Mouse (Mus musculus): ENCODE data around the gene Ung. TPM values are rescaled to one million over a fixed set of nuclear protein-coding genes. Genes with fewer than 3 reads are reported as not detected.

Gene Ung
- polyA plus RNA-seq, 1 experiment from 2014 or later = 24.1 TPM

DNA sequence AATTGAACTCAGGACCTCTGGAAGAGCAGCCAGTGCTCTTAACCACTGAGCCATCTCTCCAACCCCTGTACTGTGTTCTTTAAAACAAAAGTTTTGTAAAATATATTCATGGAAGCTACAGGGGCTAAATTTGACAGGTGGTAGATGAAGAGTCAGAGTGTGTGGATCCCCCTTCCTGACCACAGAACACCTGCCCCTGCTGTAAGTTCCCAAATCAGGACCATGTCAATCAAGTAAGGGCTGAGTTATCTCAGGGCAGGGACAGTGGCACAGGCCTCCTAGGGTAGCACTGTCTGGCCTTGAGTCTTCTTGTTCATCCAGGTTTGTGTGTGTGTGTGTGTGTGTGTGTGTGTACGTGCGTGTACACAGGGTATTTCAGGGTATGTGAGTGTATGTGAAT, 53.3 kb downstream of the Ung start:
- WGBS = 94% methylated on average over 2 of the region's 2 CpGs
- Histone ChIP-seq H3K27ac (ENCODE audit: low read length) (no peak overlapping the region), H3K36me3 (ENCODE audit: control insufficient read depth, insufficient read depth, low read length) (no peaks in the 10 kb centered on the region), H3K27me3 (ENCODE audit: control insufficient read depth, insufficient read depth, low read length) (no peaks in the 10 kb centered on the region), H3K4me1 (ENCODE audit: control insufficient read depth, insufficient read depth, low read length) (no peaks in the 10 kb centered on the region), H3K4me3 (ENCODE audit: low read depth, low read length) (no peak overlapping the region), H3K9ac (replicated peaks; ENCODE audit: low read depth, low read length) (no peak overlapping the region), H3K4me2 (replicated peaks; ENCODE audit: low read depth, low read length) (no peak overlapping the region), H3K9me3 (ENCODE audit: control insufficient read depth, low read depth, low read length) (no peaks in the 10 kb centered on the region)
- ATAC-seq (ENCODE audit: insufficient number of reproducible peaks, insufficient read depth, low FRiP score, low read depth) = no peak

DNA sequence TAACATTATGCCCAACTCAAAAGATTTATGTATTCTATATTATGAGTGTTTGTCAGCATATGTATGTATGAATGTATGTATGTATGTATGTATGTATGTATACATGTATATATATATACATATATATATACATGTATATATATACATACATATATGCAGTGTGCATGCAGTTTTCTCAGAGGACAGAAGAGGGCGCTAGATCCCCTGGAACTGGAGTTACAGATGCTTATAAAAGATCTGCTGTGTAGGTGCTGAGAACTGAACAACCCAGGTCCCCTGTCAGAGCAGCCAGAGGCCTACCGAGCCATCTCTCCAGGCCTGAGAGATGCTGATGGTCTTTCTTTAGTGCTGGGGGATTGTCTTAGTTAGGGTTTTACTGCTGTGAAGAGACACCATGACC, 56.9 kb downstream of the Ung start:
- Histone ChIP-seq H3K27ac (ENCODE audit: low read length) (no peak overlapping the region), H3K4me2 (replicated peaks; ENCODE audit: low read depth, low read length) (no peak overlapping the region), H3K27me3 (ENCODE audit: control insufficient read depth, insufficient read depth, low read length) (no peaks in the 10 kb centered on the region), H3K4me1 (ENCODE audit: control insufficient read depth, insufficient read depth, low read length) (no peaks in the 10 kb centered on the region), H3K36me3 (ENCODE audit: control insufficient read depth, insufficient read depth, low read length) (no peaks in the 10 kb centered on the region), H3K4me3 (ENCODE audit: low read depth, low read length) (no peak overlapping the region), H3K9ac (replicated peaks; ENCODE audit: low read depth, low read length) (no peak overlapping the region), H3K9me3 (ENCODE audit: control insufficient read depth, low read depth, low read length) (no peaks in the 10 kb centered on the region)
- WGBS = 86% methylated on average over 2 of the region's 2 CpGs
- no peak for ATAC-seq (ENCODE audit: insufficient number of reproducible peaks, insufficient read depth, low FRiP score, low read depth)

Other genes starting within 250 kb of the Ung start
- 131 and 145 TPM in 2 replicates for gene Coro1c, start 221.6 kb upstream of the Ung start, polyA plus RNA-seq (2014; fragmentation: Nextera tagmentation; extraction: Ambion mirVana)
- gene Ssh1, start 136.5 kb upstream of the Ung start, polyA plus RNA-seq (2014; fragmentation: Nextera tagmentation; extraction: Ambion mirVana) = 22.2 and 25.0 TPM in 2 replicates
- gene Dao, start 126.7 kb upstream of the Ung start, polyA plus RNA-seq (2014; fragmentation: Nextera tagmentation; extraction: Ambion mirVana) = 0.16 and 0.17 TPM in 2 replicates
- 10.2 and 10.5 TPM in 2 replicates for gene Usp30, start 64.9 kb upstream of the Ung start, polyA plus RNA-seq (2014; fragmentation: Nextera tagmentation; extraction: Ambion mirVana)
- gene Svop, start 38.8 kb upstream of the Ung start, polyA plus RNA-seq (2014; fragmentation: Nextera tagmentation; extraction: Ambion mirVana) = 2.9 and 3.0 TPM in 2 replicates
- gene Alkbh2, start 2.2 kb upstream of the Ung start, polyA plus RNA-seq (2014; fragmentation: Nextera tagmentation; extraction: Ambion mirVana) = 9.6 and 10.0 TPM in 2 replicates
- 2.5 and 3.3 TPM in 2 replicates for gene Acacb, start 16.1 kb downstream of the Ung start, polyA plus RNA-seq (2014; fragmentation: Nextera tagmentation; extraction: Ambion mirVana)
- 0.15 TPM in 1 of 2 replicates, not detected in the other for gene Foxn4, start 143.4 kb downstream of the Ung start, polyA plus RNA-seq (2014; fragmentation: Nextera tagmentation; extraction: Ambion mirVana)
- gene Myo1h, start 158.8 kb downstream of the Ung start, polyA plus RNA-seq (2014; fragmentation: Nextera tagmentation; extraction: Ambion mirVana) = 5.2 and 5.6 TPM in 2 replicates

Measured in stomach, embryonic 14.5 days (tissue).